Mouse (Mus musculus): ENCODE results near the gene Fanci. TPM values are rescaled to one million over a fixed set of nuclear protein-coding genes. Genes with fewer than 3 reads are reported as not detected.

Fanci gene
- polyA plus RNA-seq (2015; fragmentation: Nextera tagmentation; extraction: Ambion mirVana): 1.4 and 1.8 TPM in 2 replicates

DNA sequence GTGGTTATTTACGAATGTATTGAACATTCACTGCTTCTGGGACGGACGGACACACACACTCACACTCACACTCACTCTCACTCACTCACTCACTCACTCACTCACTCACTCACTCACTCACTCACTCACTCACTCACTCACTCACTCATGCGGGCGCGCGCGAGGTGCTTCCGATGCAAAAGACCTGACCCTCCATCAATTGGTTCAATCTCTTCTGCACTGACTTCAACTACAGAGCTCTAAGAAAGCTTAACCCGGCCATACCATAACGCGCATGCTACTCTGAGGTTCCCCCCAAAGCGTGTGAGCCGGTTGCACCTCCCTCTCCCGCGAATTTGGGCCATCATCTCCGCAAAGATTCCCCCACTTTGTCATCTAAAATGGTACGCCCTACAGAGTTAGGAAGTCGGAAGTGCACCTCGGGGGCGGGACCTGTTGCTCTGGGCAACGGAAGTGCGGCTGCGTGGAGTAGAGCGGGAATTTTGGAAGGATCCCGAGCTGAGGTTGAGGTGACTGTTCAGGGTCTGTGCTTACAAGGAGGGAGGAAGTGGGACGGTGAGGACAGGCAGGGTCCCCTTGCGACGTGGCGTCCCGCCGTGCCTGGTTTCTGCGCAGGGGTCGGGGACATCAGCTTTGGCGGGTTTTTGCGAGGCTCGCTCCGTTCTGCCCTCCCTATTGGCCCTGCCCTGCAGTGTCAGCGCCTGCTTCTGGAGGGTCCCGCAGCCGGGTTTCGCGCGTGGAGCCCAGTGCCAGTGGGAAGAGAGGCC is at the start of gene Fanci:
Gene Fanci (plus strand): TSS at position 47 of the 767 bp plus-strand sequence.
- Histone ChIP-seq H3K36me3 (ENCODE audit: control insufficient read depth, insufficient read depth, low read length) (no peaks in the 10 kb centered on the region), H3K27me3 (ENCODE audit: control insufficient read depth, insufficient read depth, low read length) (no peaks in the 10 kb centered on the region), H3K4me1 (replicated peaks; ENCODE audit: control insufficient read depth, insufficient read depth) (no peaks in the 10 kb centered on the region), H3K27ac (replicated peaks) (peak within 1 kb of the TSS; percentile 70), H3K4me3 (ENCODE audit: low read depth, low read length) (peak within 1 kb of the TSS; percentile 66), H3K4me2 (replicated peaks; ENCODE audit: low read depth) (peak within 1 kb of the TSS; percentile 88), H3K9ac (ENCODE audit: low read length) (peak within 1 kb of the TSS; percentile 66), H3K9me3 (ENCODE audit: control insufficient read depth, low read length) (no peaks in the 10 kb centered on the region)
- WGBS: 0% methylated on average over 44 of the region's 44 CpGs
- peak; percentile 95 for ATAC-seq (ENCODE audit: low FRiP score, low TSS enrichment)
- peak; percentile 94 for DNase-seq (ENCODE audit: low spot score)
- TF ChIP-seq EP300 (optimal IDR thresholded peaks at IDR 0.05) (no peak), CTCF (IDR thresholded peaks at IDR 0.05; ENCODE audit: low read depth) (no peak)

DNA sequence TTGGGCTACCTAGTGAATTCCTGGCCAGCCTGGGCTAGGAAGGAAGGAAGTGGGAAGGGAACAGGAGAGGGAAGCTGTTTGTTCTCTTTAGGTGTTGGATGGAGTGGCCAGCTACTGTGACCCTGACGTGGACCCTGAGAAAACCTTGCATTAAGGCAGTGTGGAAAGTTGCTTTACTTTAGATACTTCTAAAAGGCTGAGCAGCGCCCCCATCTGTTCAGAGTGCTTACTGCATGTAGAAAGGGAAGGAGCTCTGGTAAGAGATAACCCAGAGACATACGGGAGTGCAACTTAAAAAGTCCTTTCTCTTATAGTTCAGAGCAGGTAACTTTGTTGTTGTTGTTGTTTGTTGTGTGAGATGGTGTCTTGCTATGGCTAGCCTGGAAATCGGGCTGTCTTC is 45.8 kb upstream of the Fanci start:
- TF ChIP-seq EP300 (optimal IDR thresholded peaks at IDR 0.05) (no peak), CTCF (IDR thresholded peaks at IDR 0.05; ENCODE audit: low read depth) (peak; percentile 78)
- H3K9ac ChIP-seq (ENCODE audit: low read length): no peak overlapping the region
- H3K4me3 ChIP-seq (ENCODE audit: low read depth, low read length): no peak overlapping the region
- H3K4me2 ChIP-seq (replicated peaks; ENCODE audit: low read depth): no peak overlapping the region
- H3K27me3 ChIP-seq (ENCODE audit: control insufficient read depth, insufficient read depth, low read length): no peaks in the 10 kb centered on the region
- WGBS: 47% methylated on average over 4 of the region's 4 CpGs
- peaks cover 15% of the 10 kb centered on the region for H3K36me3 ChIP-seq (ENCODE audit: control insufficient read depth, insufficient read depth, low read length)
- no peaks in the 10 kb centered on the region for H3K9me3 ChIP-seq (ENCODE audit: control insufficient read depth, low read length)
- H3K4me1 ChIP-seq (replicated peaks; ENCODE audit: control insufficient read depth, insufficient read depth): no peaks in the 10 kb centered on the region
- ATAC-seq (ENCODE audit: low FRiP score, low TSS enrichment) (peak; percentile 25), DNase-seq (ENCODE audit: low spot score) (peak; percentile 68)
- no peak overlapping the region for H3K27ac ChIP-seq (replicated peaks)

DNA sequence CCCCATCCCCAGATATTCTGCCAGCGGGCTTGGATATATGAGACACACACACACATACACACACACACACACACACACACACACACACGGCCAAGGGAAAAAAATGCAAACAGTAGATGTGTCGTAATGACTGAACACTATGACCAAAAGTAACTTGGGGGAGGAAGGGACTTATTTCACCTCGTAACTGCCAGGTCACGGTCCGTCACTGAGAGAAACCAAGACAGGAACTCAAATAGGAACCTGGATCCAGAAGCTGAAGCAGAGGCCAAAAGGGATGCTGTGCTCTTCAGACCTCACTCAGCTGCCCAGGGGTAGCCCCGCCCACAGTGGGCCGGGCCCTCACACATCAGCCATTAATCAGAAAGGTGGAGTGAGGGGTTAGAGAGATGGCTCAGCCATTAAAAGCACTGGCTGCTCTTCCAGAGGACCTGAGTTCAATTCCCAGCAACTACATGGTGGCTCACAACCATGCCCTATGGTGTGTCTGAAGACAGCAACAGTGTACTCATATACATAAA is 45.1 kb upstream of the Fanci start:
- TF ChIP-seq EP300 (optimal IDR thresholded peaks at IDR 0.05) (no peak), CTCF (IDR thresholded peaks at IDR 0.05; ENCODE audit: low read depth) (no peak)
- no peaks in the 10 kb centered on the region for H3K9me3 ChIP-seq (ENCODE audit: control insufficient read depth, low read length)
- no peak overlapping the region for H3K9ac ChIP-seq (ENCODE audit: low read length)
- no peak overlapping the region for H3K27ac ChIP-seq (replicated peaks)
- H3K36me3 ChIP-seq (ENCODE audit: control insufficient read depth, insufficient read depth, low read length): peaks cover 20% of the 10 kb centered on the region
- 70% methylated on average over 8 of the region's 8 CpGs for WGBS
- no peaks in the 10 kb centered on the region for H3K27me3 ChIP-seq (ENCODE audit: control insufficient read depth, insufficient read depth, low read length)
- no peak overlapping the region for H3K4me3 ChIP-seq (ENCODE audit: low read depth, low read length)
- H3K4me1 ChIP-seq (replicated peaks; ENCODE audit: control insufficient read depth, insufficient read depth): no peaks in the 10 kb centered on the region
- H3K4me2 ChIP-seq (replicated peaks; ENCODE audit: low read depth): no peak overlapping the region
- ATAC-seq (ENCODE audit: low FRiP score, low TSS enrichment) (no peak), DNase-seq (ENCODE audit: low spot score) (no peak)

DNA sequence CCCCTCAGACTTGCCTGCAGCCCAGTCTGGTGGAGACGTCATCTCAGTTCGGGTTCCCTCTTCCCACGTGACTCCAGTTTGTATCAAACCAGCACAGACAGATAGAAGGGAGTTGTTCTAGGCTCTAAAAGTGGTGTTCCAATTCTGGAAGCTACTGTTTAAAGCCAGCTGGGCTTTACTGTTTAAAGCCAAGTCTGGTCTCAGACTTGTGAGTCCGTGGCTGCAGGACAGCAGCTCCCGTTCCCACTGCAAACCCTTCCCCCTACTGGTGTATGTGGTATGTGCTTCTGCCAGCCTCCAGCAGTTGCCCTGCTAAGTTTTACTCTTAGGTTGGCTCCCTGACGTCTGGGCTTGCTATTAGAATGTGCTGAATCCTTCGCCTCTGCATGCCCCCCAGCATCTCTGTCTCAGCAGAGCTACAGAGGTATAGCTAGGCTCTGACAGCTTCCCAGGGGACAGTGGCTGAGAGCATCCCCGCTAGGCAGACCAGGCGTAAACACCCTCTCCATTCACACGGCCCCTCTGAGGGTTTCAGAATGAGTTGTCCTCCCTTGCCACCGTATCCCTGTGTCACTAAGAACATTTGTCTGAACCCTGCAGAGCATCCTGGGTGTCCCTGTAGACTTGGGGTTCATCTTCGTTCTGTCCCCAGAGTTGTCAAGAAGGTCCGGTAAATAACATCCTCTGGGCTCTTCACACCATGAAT is 44.5 kb upstream of the Fanci start:
- no peak overlapping the region for H3K27ac ChIP-seq (replicated peaks)
- DNase-seq (ENCODE audit: low spot score): no peak
- H3K27me3 ChIP-seq (ENCODE audit: control insufficient read depth, insufficient read depth, low read length): no peaks in the 10 kb centered on the region
- no peak overlapping the region for H3K4me3 ChIP-seq (ENCODE audit: low read depth, low read length)
- H3K36me3 ChIP-seq (ENCODE audit: control insufficient read depth, insufficient read depth, low read length): peaks cover 23% of the 10 kb centered on the region
- no peak overlapping the region for H3K9ac ChIP-seq (ENCODE audit: low read length)
- H3K4me2 ChIP-seq (replicated peaks; ENCODE audit: low read depth): no peak overlapping the region
- no peaks in the 10 kb centered on the region for H3K9me3 ChIP-seq (ENCODE audit: control insufficient read depth, low read length)
- no peaks in the 10 kb centered on the region for H3K4me1 ChIP-seq (replicated peaks; ENCODE audit: control insufficient read depth, insufficient read depth)
- no peak for ATAC-seq (ENCODE audit: low FRiP score, low TSS enrichment)
- 71% methylated on average over 13 of the region's 13 CpGs for WGBS
- TF ChIP-seq CTCF (IDR thresholded peaks at IDR 0.05; ENCODE audit: low read depth) (peak; percentile 44), EP300 (optimal IDR thresholded peaks at IDR 0.05) (no peak)

DNA sequence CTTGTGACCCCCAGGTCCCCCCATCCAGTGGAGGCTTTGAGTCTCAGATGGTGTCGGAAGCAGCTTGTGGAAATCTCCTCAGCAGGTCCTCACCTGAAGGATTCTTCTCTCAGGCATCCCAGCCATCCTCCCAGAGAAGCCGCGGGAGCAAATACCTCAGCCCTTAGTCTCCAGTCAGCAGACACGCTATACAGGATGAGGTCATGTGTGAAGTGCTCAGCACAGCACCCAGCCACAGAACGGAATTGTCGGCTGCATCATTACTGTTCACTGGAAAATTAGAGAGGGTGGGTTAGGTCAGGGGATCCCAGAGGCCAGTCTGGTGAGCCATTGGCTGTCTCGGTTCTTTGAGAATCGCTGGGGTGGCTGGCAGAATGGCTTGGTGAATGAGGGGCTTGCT is 42.9 kb upstream of the Fanci start:
- no peak for TF ChIP-seq EP300 (optimal IDR thresholded peaks at IDR 0.05)
- no peak for TF ChIP-seq CTCF (IDR thresholded peaks at IDR 0.05; ENCODE audit: low read depth)
- H3K4me1 ChIP-seq (replicated peaks; ENCODE audit: control insufficient read depth, insufficient read depth): no peaks in the 10 kb centered on the region
- H3K9me3 ChIP-seq (ENCODE audit: control insufficient read depth, low read length): no peaks in the 10 kb centered on the region
- H3K27me3 ChIP-seq (ENCODE audit: control insufficient read depth, insufficient read depth, low read length): no peaks in the 10 kb centered on the region
- H3K36me3 ChIP-seq (ENCODE audit: control insufficient read depth, insufficient read depth, low read length): peaks cover 21% of the 10 kb centered on the region; the same call in 1 of the 2 replicates
- 86% methylated on average over 8 of the region's 8 CpGs for WGBS
- H3K9ac ChIP-seq (ENCODE audit: low read length): no peak overlapping the region
- no peak for ATAC-seq (ENCODE audit: low FRiP score, low TSS enrichment)
- H3K4me2 ChIP-seq (replicated peaks; ENCODE audit: low read depth): no peak overlapping the region
- no peak overlapping the region for H3K27ac ChIP-seq (replicated peaks)
- no peak for DNase-seq (ENCODE audit: low spot score)
- H3K4me3 ChIP-seq (ENCODE audit: low read depth, low read length): no peak overlapping the region
